Mouse (Mus musculus) liver, adult 2 months (tissue): Measurements from ENCODE around the gene F2r.

Experiments used
- CTCF ChIP-seq: fragments of 200-500 bp; IDR thresholded peaks from 2 replicates; pipeline ENCODE4 v1.5.1; 2011; ENCODE audit warnings: low read depth, low read length, control low read depth
- POLR2A ChIP-seq: fragments of 200-500 bp; IDR thresholded peaks from 2 replicates; pipeline ENCODE4 v1.6.1; 2011; ENCODE audit warnings: low read length, control low read depth; ENCODE audit not compliant: insufficient read depth; ENCODE audit errors: extremely low read depth

DNA sequence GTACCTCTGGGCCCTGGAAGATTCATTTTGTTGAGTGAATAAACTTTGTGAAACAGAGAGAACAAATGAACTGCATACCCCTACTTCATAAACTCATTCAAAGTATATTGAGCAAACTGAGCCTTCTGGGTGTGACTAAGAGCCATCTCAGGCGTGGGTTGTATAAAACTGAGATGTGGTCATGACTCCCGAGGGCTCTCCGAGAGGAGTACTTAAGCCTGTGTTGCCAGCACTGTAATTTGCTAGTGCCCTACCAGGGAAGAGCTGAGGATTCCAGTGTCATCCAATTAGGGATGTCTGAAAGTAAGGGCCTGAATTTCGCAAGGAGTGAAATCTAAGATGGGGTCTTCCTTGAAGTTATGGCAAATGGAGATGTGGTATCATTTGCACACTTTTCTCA, 30.7 kb downstream of the F2r start:
- TF ChIP-seq POLR2A (no peak), CTCF (no peak)
